Mouse (Mus musculus) ES-Bruce4 (cell line): Measurements from ENCODE around the gene Elf2. TPM values are rescaled to one million over a fixed set of nuclear protein-coding genes. Genes with fewer than 3 reads are reported as not detected.
"Not testable (repeated sequence)": the region's sequence is repeated elsewhere in the genome, so short reads cannot be mapped to it uniquely, and the experiment has no call there.

Source experiments
- H3K27ac ChIP-seq: 2 replicates; pipeline ENCODE4 v1.5.1; 2012; ENCODE audit warnings: low read length, inconsistent platforms; ENCODE audit not compliant: insufficient read depth
- H3K27me3 ChIP-seq: 2 replicates; pipeline ENCODE4 v1.6.1; 2012; ENCODE audit warnings: mild to moderate bottlenecking, low read length, inconsistent platforms; ENCODE audit not compliant: control insufficient read depth, poor library complexity, insufficient read depth, severe bottlenecking
- H3K36me3 ChIP-seq: 2 replicates; pipeline ENCODE4 v1.6.1; 2012; ENCODE audit warnings: inconsistent platforms, mild to moderate bottlenecking, low read length, moderate library complexity; ENCODE audit not compliant: control insufficient read depth, poor library complexity, insufficient read depth, severe bottlenecking
- H3K4me1 ChIP-seq: one replicate; pipeline ENCODE4 v1.8.1; 2011; ENCODE audit warnings: low read length; ENCODE audit not compliant: control insufficient read depth, insufficient read depth
- H3K4me3 ChIP-seq: 2 replicates; pipeline ENCODE4 v1.5.1; 2011; ENCODE audit warnings: low read depth, mild to moderate bottlenecking, low read length
- H3K9ac ChIP-seq: 2 replicates; pipeline ENCODE4 v1.6.1; 2012; ENCODE audit warnings: low read depth, mild to moderate bottlenecking, inconsistent platforms; ENCODE audit not compliant: poor library complexity, severe bottlenecking
- H3K9me3 ChIP-seq: replicated peaks from 2 replicates; pipeline ENCODE4 v1.6.1; 2012; ENCODE audit warnings: mild to moderate bottlenecking, low read length, inconsistent platforms; ENCODE audit not compliant: control insufficient read depth, poor library complexity, insufficient read depth, severe bottlenecking
- CTCF ChIP-seq: IDR thresholded peaks from one replicate; pipeline ENCODE4 v1.8.1; 2011; ENCODE audit warnings: low read depth, low read length
- EP300 ChIP-seq: IDR thresholded peaks from 2 replicates; pipeline ENCODE4 v1.6.1; 2011; ENCODE audit warnings: low read depth, low read length; ENCODE audit not compliant: insufficient read depth
- POLR2A ChIP-seq: IDR thresholded peaks from one replicate; pipeline ENCODE4 v1.8.1; 2011; ENCODE audit warnings: low read length; ENCODE audit not compliant: insufficient read depth
- polyA plus RNA-seq: library from polyadenylated mRNA; stranded (reverse); fragments of >200 nt; gene quantifications from 2 replicates; pipeline ENCODE4 v1.2.4, GENCODE M21; 2011; ENCODE audit warnings: low read depth; ENCODE audit not compliant: missing spikeins, insufficient read depth, insufficient read length

Gene Elf2
- polyA plus RNA-seq, 1 experiment = 57.7 TPM

DNA sequence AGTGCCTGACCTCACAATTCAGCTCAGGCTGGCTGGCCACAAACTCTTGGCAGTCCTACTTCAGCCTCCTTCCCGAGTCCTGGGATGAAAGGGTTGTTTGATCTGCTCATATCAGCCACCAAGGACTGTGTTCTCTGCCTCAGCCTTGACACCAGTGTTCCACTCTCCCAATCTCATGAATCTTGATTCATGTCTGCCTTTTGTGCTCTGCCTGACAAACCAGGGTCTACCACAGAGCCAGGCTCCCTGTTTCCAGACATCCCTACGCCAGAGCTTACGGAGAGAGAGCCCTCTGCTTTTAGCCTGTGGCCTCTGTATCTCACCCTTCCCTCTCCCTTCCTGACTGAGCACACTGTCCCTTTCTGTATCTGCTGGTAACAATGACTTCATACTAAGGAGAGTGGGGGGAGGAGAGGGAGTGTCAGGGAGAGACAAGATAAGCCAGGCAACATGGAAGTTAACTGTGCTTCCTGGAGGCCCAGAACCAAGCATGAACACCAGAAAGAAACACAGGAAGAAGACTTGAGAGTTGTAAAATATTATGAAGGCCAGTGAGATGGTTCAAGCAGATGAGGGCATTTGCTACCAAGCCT is 8.3 kb upstream of the Elf2 start:
- Histone ChIP-seq H3K27ac (no peak overlapping the region), H3K9ac (no peak overlapping the region), H3K36me3 (no peaks in the 10 kb centered on the region)

DNA sequence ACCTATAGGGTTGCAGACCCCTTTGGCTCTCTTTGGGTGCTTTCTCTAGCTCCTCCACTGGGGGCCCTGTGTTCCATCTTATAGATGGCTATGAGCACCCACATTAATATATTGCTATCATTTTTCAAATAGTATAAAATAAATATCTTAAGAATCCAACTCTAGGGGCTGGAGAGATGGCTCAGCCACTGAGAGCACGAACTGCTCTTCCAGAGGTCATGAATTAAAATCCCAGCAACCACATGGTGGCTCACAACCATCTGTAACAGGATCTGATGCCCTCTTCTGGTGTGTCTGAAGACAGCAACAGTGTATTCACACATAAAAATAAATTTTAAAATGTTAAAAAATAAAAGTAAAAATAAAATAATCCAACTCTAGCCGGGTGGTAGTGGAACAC is 4.6 kb upstream of the Elf2 start:
- not testable (repeated sequence) for H3K27ac ChIP-seq, H3K9ac ChIP-seq, H3K36me3 ChIP-seq

More for the DNA sequence above, 8.3 kb upstream of the Elf2 start:
- H3K4me3 ChIP-seq = no peak overlapping the region
- H3K9me3 ChIP-seq = no peaks in the 10 kb centered on the region
- no peaks in the 10 kb centered on the region for H3K27me3 ChIP-seq
- no peak for TF ChIP-seq CTCF
- no peak for TF ChIP-seq EP300
- no peak for TF ChIP-seq POLR2A
- peaks cover 5% of the 10 kb centered on the region for H3K4me1 ChIP-seq

GRCm38 (mm10) chr3:51344182-51344581 is 3.7 kb upstream of the Elf2 start:
- H3K4me1 ChIP-seq, H3K4me3 ChIP-seq, H3K27me3 ChIP-seq, H3K9ac ChIP-seq, H3K27ac ChIP-seq, H3K36me3 ChIP-seq, H3K9me3 ChIP-seq: not testable (repeated sequence)

More for the DNA sequence above, 4.6 kb upstream of the Elf2 start:
- H3K9me3 ChIP-seq, H3K4me1 ChIP-seq, H3K4me3 ChIP-seq, H3K27me3 ChIP-seq: not testable (repeated sequence)

DNA sequence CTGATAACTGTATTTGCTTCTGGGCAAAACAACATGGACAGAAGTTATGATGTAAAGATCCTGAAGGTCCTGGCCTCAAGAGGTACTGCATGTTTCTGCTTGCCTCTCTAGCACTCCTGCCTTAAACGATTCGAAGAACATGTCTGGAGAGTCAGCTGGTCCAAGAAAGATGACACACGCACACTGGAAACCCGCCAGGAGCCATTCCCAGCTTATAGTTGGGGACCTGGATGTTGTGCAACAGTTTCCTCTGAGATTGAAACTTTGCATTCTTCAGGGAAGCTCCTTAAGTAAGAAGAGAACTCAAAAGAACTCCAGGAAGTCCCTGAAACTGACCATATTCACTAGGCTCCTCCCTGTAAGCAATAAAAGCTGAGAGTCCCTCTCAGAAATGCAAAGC is 2.8 kb upstream of the Elf2 start:
- no peak overlapping the region for H3K27ac ChIP-seq
- no peak overlapping the region for H3K9ac ChIP-seq
- H3K9me3 ChIP-seq = no peaks in the 10 kb centered on the region
- H3K27me3 ChIP-seq = peaks cover 6% of the 10 kb centered on the region
- H3K36me3 ChIP-seq = no peaks in the 10 kb centered on the region
- H3K4me3 ChIP-seq = no peak overlapping the region
- TF ChIP-seq CTCF = no peak
- TF ChIP-seq POLR2A = no peak
- no peak for TF ChIP-seq EP300
- H3K4me1 ChIP-seq = no peaks in the 10 kb centered on the region

DNA sequence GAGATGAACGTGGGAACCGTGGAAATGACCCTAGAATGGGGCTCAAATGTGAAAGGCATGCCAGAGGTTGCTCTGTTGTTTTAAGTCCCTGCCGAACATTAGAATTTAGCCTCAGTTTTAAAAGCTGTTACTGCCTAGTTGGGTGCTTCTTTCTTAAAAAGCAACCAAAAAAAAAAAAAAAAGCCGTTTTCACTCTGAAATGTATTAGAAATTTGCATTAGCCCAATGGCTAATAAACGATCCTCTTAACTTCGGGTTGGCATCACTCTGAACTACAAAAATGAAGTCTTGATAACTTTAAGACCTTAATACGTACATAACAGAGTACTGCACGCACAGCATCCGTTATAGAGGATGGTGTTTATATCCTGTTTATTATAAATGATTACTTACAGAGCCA is 1.7 kb upstream of the Elf2 start:
- H3K9ac ChIP-seq = peak overlapping the region; percentile 94
- TF ChIP-seq EP300 (no peak), CTCF (no peak), POLR2A (no peak)
- H3K36me3 ChIP-seq = no peaks in the 10 kb centered on the region
- no peaks in the 10 kb centered on the region for H3K4me1 ChIP-seq
- H3K4me3 ChIP-seq = peak overlapping the region; percentile 97
- peak overlapping the region; percentile 60; the same call in 1 of the 2 replicates for H3K27ac ChIP-seq
- peaks cover 6% of the 10 kb centered on the region for H3K27me3 ChIP-seq
- H3K9me3 ChIP-seq = no peaks in the 10 kb centered on the region

DNA sequence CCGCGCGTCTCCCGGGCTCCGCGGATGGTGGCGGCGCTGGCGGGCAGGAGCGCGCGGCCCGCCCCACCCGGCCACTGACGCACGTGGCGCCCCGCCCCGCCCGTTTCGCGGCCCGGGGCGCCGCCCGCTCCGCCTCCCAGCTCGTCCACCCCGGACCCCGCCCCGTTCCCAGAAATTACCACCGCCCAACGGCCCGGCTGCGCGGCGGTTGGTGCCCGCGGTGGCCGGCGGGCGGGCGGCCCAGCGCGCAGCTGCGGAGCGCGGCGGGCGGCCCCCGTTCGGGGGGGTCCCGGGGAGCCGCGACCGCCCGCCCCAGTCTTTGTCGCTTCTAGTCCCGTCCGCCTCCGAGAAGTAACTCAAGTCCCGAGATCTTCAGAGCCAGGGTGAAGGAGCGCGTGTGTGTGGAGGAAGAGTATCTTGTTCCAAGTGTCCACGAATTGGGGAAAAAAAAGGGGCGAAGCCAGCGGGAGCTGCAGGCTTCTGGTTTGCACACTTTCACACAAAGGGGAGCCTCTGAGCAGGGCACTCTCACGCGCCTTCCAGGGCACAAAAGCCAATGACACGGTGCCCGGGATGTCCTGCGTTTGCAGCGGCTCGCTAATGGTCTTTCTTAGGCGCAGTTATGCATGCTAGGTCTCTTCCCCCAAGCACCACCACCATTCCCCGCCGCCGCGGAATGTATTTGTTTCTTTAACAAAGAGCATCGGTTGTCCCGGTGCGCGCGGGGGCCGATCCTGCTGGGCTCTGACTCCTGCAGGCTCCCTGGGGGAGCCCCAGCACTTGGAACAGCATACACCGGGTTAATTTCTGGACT is 1.0 kb upstream of the Elf2 start:
- Histone ChIP-seq H3K9ac (peak overlapping the region; percentile 94), H3K27me3 (peaks cover 6% of the 10 kb centered on the region), H3K4me1 (no peaks in the 10 kb centered on the region), H3K9me3 (no peaks in the 10 kb centered on the region), H3K27ac (peak overlapping the region; percentile 60), H3K4me3 (peak overlapping the region; percentile 97), H3K36me3 (no peaks in the 10 kb centered on the region)
- TF ChIP-seq CTCF (no peak), EP300 (0 out of 2 replicates have a peak, but pooled peaks have one; percentile 19)
